In genomic region chr14:46819961-46820360, GRCm38 (mm10) we compare ENCODE assay signal across 1 mouse cellular context. TPM values are rescaled to one million over a fixed set of nuclear protein-coding genes. Genes with fewer than 3 reads are reported as not detected.
"Had no signal": no experiment of that assay in that cellular context is flagged by ENCODE, and none has a peak within 500 bp of the region (broad histone marks: within the 10 kb centered on the region; RNA-seq: fewer than 3 reads in every experiment).

No protein-coding gene starts in this region.

RNA-seq across cellular contexts. Expression of gene Cdkn3, which starts 59.6 kb away (rescaled TPM):
- total RNA-seq: gastrocnemius, adult 18-20 months had no signal
